Mouse (Mus musculus) activated CD4-positive, CD25-positive, alpha-beta regulatory T cell (primary cell): ENCODE results near the gene Azi2. TPM values are rescaled to one million over a fixed set of nuclear protein-coding genes. Genes with fewer than 3 reads are reported as not detected.

Source experiments
- polyA plus RNA-seq, 2 experiments: library from polyadenylated mRNA; unstranded; fragments of 100-300 nt; shearing (Covaris generic); gene quantifications; one replicate each; pipeline ENCODE4 v1.2.1; 2017

Gene Azi2
- polyA plus RNA-seq = 100 to 1,000 TPM; 104 to 107 TPM

DNA sequence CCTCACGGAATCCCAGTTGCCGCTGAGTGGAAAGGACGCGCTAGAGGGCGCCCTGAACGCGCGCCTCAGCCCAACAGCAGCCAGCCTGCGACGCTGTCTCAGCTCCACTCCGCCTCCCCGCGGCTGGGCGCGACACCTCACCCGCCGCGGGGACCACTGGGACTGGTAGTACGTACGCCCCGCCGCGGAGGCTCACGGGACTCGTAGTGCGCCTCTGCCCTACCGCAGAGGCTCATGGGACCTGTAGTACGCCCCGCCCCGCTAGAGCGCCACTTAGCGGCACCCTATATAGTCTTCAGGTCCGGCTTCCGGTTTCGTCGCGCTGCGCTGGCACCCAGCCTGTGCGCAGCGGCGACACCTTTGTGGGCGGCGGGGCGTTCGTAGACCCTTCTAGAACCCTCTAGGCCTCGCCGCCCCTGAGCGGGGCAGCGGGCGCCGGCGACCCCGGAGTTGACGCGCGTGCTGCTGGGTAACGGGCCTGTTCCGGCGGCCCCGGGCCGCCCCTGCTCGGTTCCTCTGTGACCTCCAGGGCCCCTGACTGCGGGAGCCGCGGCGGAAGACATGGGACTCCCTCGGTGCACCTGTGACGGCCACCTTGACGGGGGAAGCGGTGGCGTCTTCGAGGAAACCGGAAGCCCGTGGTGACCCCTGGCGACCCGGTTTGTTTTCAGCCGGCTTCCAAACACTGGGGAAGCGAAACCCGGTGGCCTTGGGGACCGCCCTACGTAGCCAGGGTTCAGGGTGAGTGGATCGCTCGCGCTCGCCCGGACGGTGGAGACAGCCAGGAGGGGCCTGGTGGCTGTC, at the start of gene Azi2:
TSS of gene Azi2 (plus strand) at position 282 of the 804 bp plus-strand sequence.

Other genes with a start within 250 kb of the Azi2 start
- gene Cmc1, start 109.7 kb downstream of the Azi2 start, polyA plus RNA-seq = 100 to 1,000 TPM in 1 of 2 experiments, 10 to 100 TPM in 1; 93.8 to 108 TPM